Mouse (Mus musculus) limb, embryonic 15.5 days (tissue): ENCODE results near the gene Snx27. TPM values are rescaled to one million over a fixed set of nuclear protein-coding genes. Genes with fewer than 3 reads are reported as not detected.
A peak's percentile ranks its signal among the peaks of the same experiment; 100 is the strongest.

Experiments
- ATAC-seq: fragments of 200-750 bp; cut with Nextera tagmentation; 2 replicates; pipeline ENCODE4 v1.8.0; 2017; ENCODE audit warnings: low read depth, moderate TSS enrichment; ENCODE audit not compliant: insufficient number of reproducible peaks, low FRiP score, low TSS enrichment
- H3K27ac ChIP-seq: fragments of 300-500 bp; sonication (generic); 2 replicates; pipeline ENCODE4 v1.5.1; 2015; ENCODE audit warnings: moderate library complexity, mild to moderate bottlenecking, inconsistent platforms
- H3K27me3 ChIP-seq: fragments of 300-500 bp; sonication (generic); 2 replicates; pipeline ENCODE4 v1.6.1; 2015; ENCODE audit warnings: inconsistent platforms
- H3K36me3 ChIP-seq: fragments of 300-500 bp; sonication (generic); 2 replicates; pipeline ENCODE4 v1.6.1; 2015; ENCODE audit warnings: inconsistent platforms
- H3K4me1 ChIP-seq: fragments of 300-500 bp; sonication (generic); 2 replicates; pipeline ENCODE4 v1.6.1; 2015; ENCODE audit warnings: inconsistent platforms
- H3K4me2 ChIP-seq: fragments of 300-500 bp; sonication (generic); 2 replicates; pipeline ENCODE4 v1.6.1; 2015; ENCODE audit warnings: mild to moderate bottlenecking, inconsistent platforms
- H3K4me3 ChIP-seq: fragments of 300-500 bp; sonication (generic); 2 replicates; pipeline ENCODE4 v1.5.1; 2015; ENCODE audit warnings: mild to moderate bottlenecking, inconsistent platforms
- H3K9ac ChIP-seq: fragments of 300-500 bp; sonication (generic); 2 replicates; pipeline ENCODE4 v1.6.1; 2015; ENCODE audit warnings: inconsistent platforms
- H3K9me3 ChIP-seq: fragments of 300-500 bp; sonication (generic); 2 replicates; pipeline ENCODE4 v1.6.1; 2016; ENCODE audit warnings: inconsistent platforms
- WGBS: fragments of 180-500 bp; shearing (Covaris S2); methylation state at CpG from one replicate; pipeline ENCODE4 v1.1.7; 2015; 5-methylcytosine and 5-hydroxymethylcytosine counted together
- polyA plus RNA-seq: library from polyadenylated mRNA; unstranded; fragments of >200 nt; fragmentation: Nextera tagmentation; extraction: Ambion mirVana; gene quantifications from 2 replicates; pipeline ENCODE4 v1.2.1, GENCODE M21; 2015

Snx27 gene
- polyA plus RNA-seq, 1 experiment from 2014 or later: 45.7 TPM

GRCm38 (mm10) chr3:94473115-94473505 is 109.4 kb downstream of the Snx27 start:
- Histone ChIP-seq H3K27me3 (no peaks in the 10 kb centered on the region), H3K9me3 (no peaks in the 10 kb centered on the region), H3K9ac (no peak overlapping the region), H3K27ac (peak overlapping the region; percentile 71), H3K36me3 (no peaks in the 10 kb centered on the region), H3K4me1 (peaks cover 12% of the 10 kb centered on the region), H3K4me3 (no peak overlapping the region), H3K4me2 (peak overlapping the region; percentile 48)
- 27% methylated on average over 10 of the region's 10 CpGs for WGBS
- no peak for ATAC-seq

DNA sequence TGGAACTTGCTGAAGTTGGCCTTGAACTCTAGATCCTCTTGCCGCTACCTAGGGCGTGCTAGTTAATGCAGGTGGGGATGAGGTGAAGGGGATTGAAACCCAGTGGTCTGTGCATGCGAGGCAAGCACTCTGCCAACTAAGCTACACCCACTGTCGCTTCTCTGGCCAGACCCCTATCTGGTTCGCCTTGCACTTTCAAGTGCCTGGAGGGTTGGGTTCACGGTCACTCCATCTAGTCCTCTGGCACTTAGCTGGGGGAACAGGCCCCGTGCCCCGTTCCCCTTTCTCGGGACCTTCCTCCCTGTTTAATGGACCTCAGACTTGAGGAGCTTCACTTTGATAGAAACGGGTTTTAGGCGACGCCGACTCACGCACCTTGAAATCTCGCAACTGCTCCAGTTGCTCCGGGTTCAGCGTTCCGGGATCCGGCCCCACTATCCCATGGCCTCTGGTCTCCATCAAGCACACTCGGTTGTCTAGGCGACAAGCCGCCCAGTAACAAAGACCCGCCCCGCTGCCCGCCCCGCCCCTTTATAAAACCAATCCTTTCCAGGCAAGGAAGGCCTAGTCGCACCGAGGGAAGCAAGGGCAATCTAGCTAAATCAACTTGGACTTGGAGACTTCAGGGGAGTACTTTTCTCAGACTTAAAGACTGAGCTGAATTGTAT is 109.9 kb downstream of the Snx27 start:
- peaks cover 12% of the 10 kb centered on the region for H3K4me1 ChIP-seq
- peak; percentile 41; the same call in 1 of the 2 replicates for ATAC-seq
- WGBS: 11% methylated on average over 28 of the region's 28 CpGs
- no peak overlapping the region for H3K9ac ChIP-seq
- H3K27me3 ChIP-seq: no peaks in the 10 kb centered on the region
- H3K36me3 ChIP-seq: no peaks in the 10 kb centered on the region
- peak overlapping the region; percentile 48 for H3K4me2 ChIP-seq
- peak overlapping the region; percentile 22 for H3K4me3 ChIP-seq
- no peaks in the 10 kb centered on the region for H3K9me3 ChIP-seq
- H3K27ac ChIP-seq: peak overlapping the region; percentile 71

GRCm38 (mm10) chr3:94468931-94469330 is 113.6 kb downstream of the Snx27 start:
- H3K36me3 ChIP-seq: no peaks in the 10 kb centered on the region
- 34% methylated on average over 3 of the region's 3 CpGs for WGBS
- H3K4me1 ChIP-seq: peaks cover 12% of the 10 kb centered on the region
- H3K9me3 ChIP-seq: no peaks in the 10 kb centered on the region
- no peak overlapping the region for H3K4me2 ChIP-seq
- ATAC-seq: no peak
- no peaks in the 10 kb centered on the region for H3K27me3 ChIP-seq
- no peak overlapping the region for H3K27ac ChIP-seq
- H3K4me3 ChIP-seq: no peak overlapping the region
- H3K9ac ChIP-seq: no peak overlapping the region

GRCm38 (mm10) chr3:94465632-94466430 is 116.7 kb downstream of the Snx27 start:
- Histone ChIP-seq H3K27me3 (no peaks in the 10 kb centered on the region), H3K4me3 (no peak overlapping the region), H3K4me1 (peaks cover 4% of the 10 kb centered on the region; the same call in 1 of the 2 replicates), H3K9ac (no peak overlapping the region), H3K27ac (no peak overlapping the region), H3K36me3 (no peaks in the 10 kb centered on the region), H3K4me2 (no peak overlapping the region), H3K9me3 (no peaks in the 10 kb centered on the region)
- WGBS: 53% methylated on average over 13 of the region's 13 CpGs
- ATAC-seq: no peak

DNA sequence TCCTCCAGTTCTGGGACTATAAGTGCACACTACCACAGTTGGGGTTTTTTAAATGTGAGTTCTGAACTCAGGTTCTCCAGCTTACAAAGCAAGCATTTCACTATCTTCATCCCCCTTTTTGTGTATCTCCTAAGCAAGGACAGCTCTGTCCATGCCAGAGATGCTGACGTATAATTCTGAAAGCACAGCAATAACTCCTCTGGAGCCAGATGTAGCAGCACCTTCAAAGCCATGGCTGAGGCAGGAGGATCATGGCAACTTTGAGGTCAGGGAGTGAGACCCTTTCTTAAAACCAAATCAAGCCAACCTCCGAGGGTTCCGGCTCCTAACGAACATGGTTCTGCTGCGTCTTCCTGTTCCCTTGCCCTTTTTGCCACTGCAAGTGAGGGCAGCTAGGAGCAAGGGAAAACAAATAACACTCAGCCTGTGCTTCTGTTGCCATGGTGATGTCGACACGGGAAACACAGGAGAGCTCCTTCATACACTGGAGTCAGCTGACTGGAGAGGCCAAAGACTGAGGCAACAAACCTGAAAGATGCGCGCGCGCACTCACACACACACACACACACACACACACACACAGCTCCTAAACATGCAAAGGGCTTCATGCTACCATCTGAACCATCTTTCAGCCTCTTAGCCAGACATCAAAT is 118.5 kb downstream of the Snx27 start:
- no peak for ATAC-seq
- Histone ChIP-seq H3K4me3 (no peak overlapping the region), H3K9me3 (no peaks in the 10 kb centered on the region), H3K36me3 (no peaks in the 10 kb centered on the region), H3K9ac (no peak overlapping the region), H3K27ac (no peak overlapping the region), H3K27me3 (no peaks in the 10 kb centered on the region), H3K4me1 (peaks cover 2% of the 10 kb centered on the region; the same call in 1 of the 2 replicates), H3K4me2 (no peak overlapping the region)
- WGBS: 60% methylated on average over 11 of the region's 11 CpGs

DNA sequence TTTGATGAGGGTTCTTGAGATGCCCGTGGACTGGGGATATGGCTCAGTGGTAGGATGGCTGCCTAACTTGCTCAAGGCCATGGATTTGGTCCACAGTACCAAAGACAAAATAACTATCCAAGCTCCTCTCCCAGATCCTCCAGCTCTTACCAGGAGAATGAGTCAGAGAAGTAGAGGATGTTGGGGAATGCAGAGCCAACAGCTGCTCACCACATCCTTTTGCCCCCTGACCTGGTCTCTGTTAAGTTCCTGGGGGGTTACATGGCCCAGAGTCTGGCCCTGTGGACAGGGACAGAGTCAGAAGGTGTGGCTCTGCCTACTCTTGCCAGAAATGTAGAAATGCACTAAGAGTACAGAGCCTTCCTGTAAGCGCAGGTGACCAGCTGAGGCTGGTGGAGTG is 122.7 kb downstream of the Snx27 start:
- H3K9ac ChIP-seq: no peak overlapping the region
- 94% methylated on average over 2 of the region's 2 CpGs for WGBS
- no peaks in the 10 kb centered on the region for H3K9me3 ChIP-seq
- H3K36me3 ChIP-seq: no peaks in the 10 kb centered on the region
- H3K4me3 ChIP-seq: no peak overlapping the region
- no peak overlapping the region for H3K27ac ChIP-seq
- no peaks in the 10 kb centered on the region for H3K4me1 ChIP-seq
- no peak overlapping the region for H3K4me2 ChIP-seq
- no peak for ATAC-seq
- H3K27me3 ChIP-seq: 0 out of 2 replicates have a peak, but pooled peaks cover 4% of the 10 kb centered on the region

DNA sequence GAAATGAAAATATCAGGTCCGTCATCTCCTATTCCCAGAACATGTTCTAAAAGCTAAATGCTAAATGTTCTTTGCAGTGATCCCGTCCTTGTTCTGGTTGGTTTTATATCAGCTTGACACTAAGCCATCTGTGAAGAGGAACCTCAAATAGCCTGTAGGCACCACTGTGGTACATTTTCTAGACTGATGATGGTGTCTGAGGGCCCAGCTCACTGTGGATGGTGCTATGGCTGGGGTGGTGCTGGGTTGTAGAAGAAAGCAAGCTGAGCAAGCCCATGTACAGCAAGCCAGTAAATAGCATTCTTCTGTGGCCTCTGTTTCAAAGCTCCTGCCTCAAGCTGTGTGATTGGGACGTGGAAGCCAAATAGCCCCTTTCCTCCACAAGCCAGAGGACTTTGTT is 125.5 kb downstream of the Snx27 start:
- Histone ChIP-seq H3K36me3 (no peaks in the 10 kb centered on the region), H3K4me2 (peak overlapping the region; percentile 41; the same call in 1 of the 2 replicates), H3K9me3 (no peaks in the 10 kb centered on the region), H3K27ac (no peak overlapping the region), H3K4me3 (no peak overlapping the region), H3K27me3 (0 out of 2 replicates have a peak, but pooled peaks cover 8% of the 10 kb centered on the region), H3K4me1 (no peaks in the 10 kb centered on the region), H3K9ac (no peak overlapping the region)
- ATAC-seq: no peak
- 64% methylated on average over 3 of the region's 3 CpGs for WGBS

GRCm38 (mm10) chr3:94456529-94457000 is 126.0 kb downstream of the Snx27 start:
- H3K4me2 ChIP-seq: peak overlapping the region; percentile 41
- H3K36me3 ChIP-seq: no peaks in the 10 kb centered on the region
- 0 out of 2 replicates have a peak, but pooled peaks cover 8% of the 10 kb centered on the region for H3K27me3 ChIP-seq
- no peaks in the 10 kb centered on the region for H3K9me3 ChIP-seq
- no peak overlapping the region for H3K9ac ChIP-seq
- 2% methylated on average over 12 of the region's 12 CpGs for WGBS
- ATAC-seq: peak; percentile 42; the same call in 1 of the 2 replicates
- H3K4me1 ChIP-seq: no peaks in the 10 kb centered on the region
- H3K4me3 ChIP-seq: peak overlapping the region; percentile 35
- no peak overlapping the region for H3K27ac ChIP-seq

GRCm38 (mm10) chr3:94449377-94449776 is 133.1 kb downstream of the Snx27 start:
- H3K9ac ChIP-seq: no peak overlapping the region
- WGBS: 79% methylated on average over 2 of the region's 2 CpGs
- no peak overlapping the region for H3K27ac ChIP-seq
- H3K36me3 ChIP-seq: peaks cover 53% of the 10 kb centered on the region
- no peaks in the 10 kb centered on the region for H3K9me3 ChIP-seq
- H3K27me3 ChIP-seq: no peaks in the 10 kb centered on the region
- no peak overlapping the region for H3K4me2 ChIP-seq
- no peak overlapping the region for H3K4me3 ChIP-seq
- no peak for ATAC-seq
- H3K4me1 ChIP-seq: peaks cover 4% of the 10 kb centered on the region; the same call in 1 of the 2 replicates
